Mouse (Mus musculus) forelimb bud, embryonic 11.5 days (tissue): ENCODE results near the gene Cd81.
A peak's percentile ranks its signal among the peaks of the same experiment; 100 is the strongest.

ENCODE experiments used
- DNase-seq: peaks from one replicate; pipeline ENCODE4 v3.0.0-alpha.2; 2012; ENCODE audit warnings: low read depth, low spot score

Cd81 gene

DNA sequence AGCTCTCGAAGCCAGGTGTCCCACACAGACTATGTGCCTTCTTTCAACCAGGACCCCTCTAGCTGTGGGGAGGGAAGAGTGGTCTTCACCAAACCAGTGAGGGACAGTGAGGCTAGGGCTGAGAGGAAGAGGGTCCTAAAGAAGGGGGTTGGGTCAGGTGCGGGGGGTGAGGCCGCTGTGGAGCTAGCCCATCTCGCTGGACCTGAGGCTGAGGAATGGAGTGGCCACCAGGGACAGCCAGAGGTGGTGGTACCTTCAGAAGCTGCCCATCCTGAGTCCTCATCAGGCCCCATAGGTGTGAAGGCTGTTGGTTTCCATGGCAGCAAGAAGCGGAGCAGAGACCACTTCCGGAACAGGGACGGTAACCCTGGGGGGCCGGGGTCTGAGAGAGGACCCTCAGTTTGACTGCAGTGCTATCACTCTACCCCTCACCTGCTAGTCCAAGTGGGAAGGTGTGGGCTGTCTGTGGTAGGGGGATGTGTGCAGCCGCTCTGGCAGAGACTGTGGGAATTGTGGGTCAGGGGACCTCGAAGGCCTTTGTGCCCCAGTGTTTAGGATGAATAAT lies 18.0 kb downstream of the Cd81 start:
- no peak for DNase-seq

DNA sequence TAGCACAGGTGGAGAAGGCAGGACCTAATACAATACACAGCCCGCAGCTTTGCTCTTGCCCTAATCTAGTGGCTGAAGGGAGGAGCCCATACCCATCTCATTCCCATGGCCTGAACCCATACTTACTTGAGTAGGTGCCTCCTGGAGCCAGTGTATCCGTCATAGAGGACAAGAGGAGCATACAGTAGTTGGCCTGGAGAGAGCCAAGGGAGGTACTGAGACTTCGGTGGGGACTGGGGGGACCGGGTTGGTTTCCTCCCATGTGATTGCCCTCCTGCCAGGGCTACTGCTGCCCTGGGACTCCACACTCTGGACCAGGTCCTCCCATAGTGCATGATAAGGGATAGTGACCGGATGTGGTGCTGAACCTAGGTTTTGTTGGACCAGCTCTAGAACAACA lies 20.1 kb downstream of the Cd81 start:
- DNase-seq = no peak

GRCm38 (mm10) chr7:143073086-143073485 lies 20.5 kb downstream of the Cd81 start:
- DNase-seq = peak; percentile 67

DNA sequence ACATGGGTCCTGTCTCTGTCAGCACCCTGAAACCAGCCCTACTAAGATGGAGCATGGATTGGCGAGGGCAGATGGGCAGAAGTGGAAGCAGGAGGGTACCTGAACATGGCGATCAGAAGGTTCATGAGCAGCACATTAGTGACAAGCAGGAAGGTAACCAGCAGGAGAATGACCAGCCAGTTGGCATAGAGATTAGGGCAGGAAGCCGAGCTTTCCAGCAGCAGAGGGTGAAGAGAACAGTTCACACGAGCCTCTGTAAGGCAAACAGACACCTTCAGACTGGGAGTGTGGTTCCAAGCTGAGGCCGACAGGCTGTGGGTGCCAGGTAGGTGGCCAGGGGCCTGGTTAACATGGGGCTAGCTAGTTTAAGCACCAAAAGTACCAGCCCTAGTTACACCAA lies 22.9 kb downstream of the Cd81 start:
- DNase-seq = no peak

GRCm38 (mm10) chr7:143077351-143077750 lies 24.8 kb downstream of the Cd81 start:
- DNase-seq = no peak

GRCm38 (mm10) chr7:143082024-143082423 lies 29.5 kb downstream of the Cd81 start:
- no peak for DNase-seq

DNA sequence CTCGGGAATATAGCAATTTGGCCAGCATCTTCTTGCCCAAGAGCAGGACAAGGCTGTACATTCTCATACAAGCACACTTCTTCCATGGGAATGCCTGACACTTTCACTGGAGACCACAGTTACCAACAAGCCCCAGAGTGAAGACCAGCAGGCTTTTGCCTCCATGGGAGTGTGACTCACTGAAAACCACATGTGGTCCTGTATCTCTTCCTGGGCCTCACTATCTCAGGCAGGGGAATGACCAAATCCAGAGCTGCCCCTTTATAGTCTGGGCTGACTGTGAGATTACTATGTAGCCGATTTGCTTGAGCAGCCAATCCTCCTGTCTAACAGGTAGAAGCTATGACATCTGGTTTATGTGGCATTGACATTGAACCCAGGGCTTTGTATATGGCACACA lies 31.2 kb downstream of the Cd81 start:
- DNase-seq = no peak

DNA sequence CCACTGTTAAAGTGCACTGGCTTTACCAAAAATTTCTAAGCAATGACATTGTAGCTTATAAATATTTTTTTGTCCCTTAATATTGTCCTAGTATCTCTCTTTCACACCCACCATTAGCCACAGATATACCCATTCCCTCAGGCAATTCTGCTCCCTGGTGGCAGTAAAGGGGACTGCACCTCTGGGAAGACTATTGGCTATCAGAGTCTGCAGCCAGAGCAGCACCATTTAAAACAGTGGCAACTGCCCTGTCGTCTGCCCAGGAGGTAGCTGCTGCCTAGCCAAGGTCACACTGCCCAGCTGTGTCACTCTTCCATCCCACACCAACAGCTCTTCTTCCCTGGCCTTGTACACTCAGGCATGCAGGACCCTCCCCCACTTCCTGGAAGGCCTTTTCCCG lies 33.8 kb downstream of the Cd81 start:
- DNase-seq = peak; percentile 43

GRCm38 (mm10) chr7:143087070-143087579 lies 34.6 kb downstream of the Cd81 start:
- DNase-seq = peak; percentile 75

DNA sequence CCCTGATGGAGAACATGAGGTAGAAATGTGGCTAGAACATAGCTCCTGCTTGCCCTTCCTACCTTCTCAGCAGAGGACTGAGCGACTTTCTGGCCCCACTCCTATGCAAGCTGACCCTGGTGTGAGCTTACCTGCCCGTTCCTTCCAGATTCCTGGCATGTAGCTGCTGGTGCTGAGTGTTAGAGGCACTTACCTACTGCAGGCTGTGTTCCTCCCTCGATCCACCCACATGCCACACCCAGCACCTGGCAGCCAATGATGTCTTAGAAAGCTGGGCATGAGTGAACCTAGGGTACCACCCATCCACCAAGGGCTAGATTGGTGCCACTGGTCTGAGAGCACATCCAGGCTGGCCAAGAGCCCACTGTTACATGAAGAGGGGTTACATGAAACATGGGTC lies 41.3 kb downstream of the Cd81 start:
- DNase-seq = no peak

DNA sequence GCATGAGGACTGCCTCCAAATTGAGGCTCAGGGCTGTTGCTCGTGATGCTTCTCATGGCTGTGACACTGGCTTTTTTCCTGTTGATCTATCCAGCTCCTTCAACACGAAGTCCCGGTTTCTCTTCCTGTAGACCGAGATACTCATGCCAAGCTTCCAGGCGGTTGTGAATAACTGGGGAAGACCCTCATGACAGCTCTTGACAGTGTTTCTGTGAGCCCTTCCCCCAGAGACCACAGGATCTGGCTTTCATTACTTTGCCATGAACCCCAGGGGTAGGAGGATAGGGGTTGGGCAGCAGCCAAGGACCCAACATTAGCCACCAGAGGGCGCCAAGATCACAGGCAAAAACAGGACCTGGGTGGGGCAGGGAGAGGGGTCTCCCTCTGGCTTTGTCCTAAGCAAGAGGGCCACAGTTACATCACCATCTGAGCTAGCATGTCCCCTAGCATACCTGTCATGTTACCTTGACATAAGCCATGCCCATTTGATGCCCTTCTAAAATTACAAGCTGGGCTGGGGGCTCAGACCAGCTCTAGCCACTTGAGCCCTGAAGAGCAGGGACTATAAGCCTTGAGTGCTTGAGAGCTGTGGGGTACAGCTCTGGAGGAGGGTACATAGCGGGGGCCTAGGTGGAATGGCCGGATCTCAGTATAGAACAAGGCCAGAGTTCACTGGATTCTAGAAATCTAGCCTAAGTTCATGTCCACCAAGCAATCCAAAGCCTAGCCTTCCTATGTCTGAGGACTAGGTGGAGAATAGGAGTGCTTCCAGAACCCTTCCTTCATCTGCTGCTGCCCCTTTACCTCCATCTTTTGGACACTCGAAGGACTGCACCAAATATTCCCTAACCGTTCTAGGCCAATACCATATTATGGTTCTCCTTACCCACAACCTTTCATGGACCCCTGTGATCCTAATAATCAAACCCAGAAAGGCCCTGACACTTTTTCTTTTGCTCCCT lies 42.3 kb downstream of the Cd81 start, which contains the start of gene Trpm5:
Gene Trpm5, minus strand, starts transcription at position 51 of the 962 bp plus-strand sequence.
- DNase-seq = peak; percentile 77

GRCm38 (mm10) chr7:143095554-143095907 lies 43.0 kb downstream of the Cd81 start:
- DNase-seq = no peak

DNA sequence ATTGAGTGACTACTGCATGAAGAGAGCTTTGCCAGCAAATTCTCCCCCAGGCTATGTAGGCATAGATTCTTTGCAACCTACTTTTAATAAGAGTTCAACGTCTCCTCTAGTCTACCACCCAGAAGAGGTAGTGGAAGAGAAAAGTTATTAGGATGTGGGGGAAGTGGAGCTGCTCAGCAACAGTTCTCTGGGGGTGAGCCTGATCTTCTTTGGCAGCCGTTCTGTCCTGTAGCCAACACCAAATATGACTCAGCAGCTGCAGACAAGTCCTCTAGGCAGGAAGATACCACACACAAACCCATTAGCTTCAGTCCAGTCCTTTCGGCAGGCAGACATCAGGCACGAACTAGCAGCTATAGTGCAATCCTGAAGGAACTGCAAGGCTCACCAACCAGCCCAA lies 48.2 kb downstream of the Cd81 start:
- no peak for DNase-seq

- DNase-seq = no peak
Observed at GRCm38 (mm10) chr7:143105258-143105897, 52.8 kb downstream of the Cd81 start.

DNA sequence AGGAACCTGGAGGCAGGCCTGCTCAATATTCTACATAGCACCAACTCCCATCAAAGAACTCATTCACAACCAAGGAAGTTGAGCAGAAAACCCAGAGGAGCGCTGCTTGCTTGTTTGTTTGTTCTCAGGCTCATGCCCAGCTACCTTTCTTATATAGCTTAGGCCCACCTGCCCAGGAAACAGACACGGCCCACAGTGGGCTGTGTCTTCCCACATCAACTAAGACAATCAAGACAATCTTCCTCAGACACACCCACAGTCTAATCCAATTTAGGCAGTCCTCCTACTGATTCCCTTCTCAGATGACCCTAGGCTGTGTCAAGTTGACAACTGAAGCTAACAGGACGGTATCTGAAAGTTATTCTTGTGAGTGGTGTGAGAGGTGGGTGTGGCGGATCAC lies 53.5 kb downstream of the Cd81 start, which contains the start of gene Kcnq1:
Gene Kcnq1, plus strand, starts transcription at position 301 of the 400 bp plus-strand sequence.
- no peak for DNase-seq

- DNase-seq = no peak
Observed at GRCm38 (mm10) chr7:143106672-143107465, 54.3 kb downstream of the Cd81 start.

DNA sequence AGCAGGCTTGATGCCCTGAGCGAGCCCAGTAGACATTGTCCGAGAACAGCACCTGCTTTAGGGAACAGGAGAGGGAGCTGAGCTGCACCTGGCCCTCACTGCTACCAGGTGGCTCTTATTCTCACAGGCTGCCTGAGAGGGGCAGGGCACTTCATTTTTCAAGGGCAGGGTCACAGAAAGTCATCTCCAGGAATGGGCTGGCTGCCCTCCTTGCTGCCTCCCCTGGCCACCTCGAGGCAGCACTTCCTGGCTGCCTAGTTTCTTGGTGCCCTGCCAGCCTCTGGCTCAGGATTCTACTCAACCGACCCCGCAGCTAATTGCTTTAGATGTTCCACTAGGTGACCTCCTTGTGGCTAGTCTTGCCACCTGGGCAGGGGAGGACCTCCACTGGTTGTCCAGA lies 55.7 kb downstream of the Cd81 start:
- DNase-seq = no peak

DNA sequence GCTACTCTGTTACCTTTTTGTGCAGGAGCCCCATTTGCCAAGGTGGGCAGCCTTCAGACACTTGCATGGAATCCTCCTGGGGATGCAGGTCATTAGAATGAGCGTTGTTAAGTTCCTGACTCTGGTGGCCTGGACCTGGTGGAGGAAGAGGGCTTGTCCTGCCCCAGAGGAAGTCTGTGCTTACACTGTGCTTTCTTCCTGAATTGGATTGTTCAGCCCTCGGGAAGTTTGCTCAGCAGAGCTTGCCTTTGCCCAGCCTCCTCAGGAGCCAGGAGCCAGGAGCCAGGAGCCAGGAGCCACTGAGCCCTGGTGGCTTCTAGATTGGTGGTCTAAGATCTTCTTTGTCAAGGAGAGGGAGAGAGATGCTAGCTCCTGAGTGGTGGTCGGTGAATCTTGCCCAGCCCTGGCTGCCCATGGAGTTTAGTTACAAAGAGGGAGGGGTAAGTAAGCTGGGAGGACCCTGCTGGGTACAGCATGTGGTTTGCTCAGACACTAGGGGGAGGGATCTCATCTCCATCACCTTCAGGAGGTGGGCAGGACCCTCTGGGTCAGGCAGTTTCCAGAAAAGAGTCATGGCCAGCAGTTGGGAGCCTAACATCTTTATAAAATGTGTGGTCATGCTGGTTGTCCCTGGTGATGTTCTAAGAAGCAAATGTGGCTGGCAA lies 56.6 kb downstream of the Cd81 start:
- DNase-seq = no peak

GRCm38 (mm10) chr7:143109696-143110095 lies 57.2 kb downstream of the Cd81 start:
- no peak for DNase-seq

GRCm38 (mm10) chr7:143110803-143111202 lies 58.3 kb downstream of the Cd81 start:
- no peak for DNase-seq

DNA sequence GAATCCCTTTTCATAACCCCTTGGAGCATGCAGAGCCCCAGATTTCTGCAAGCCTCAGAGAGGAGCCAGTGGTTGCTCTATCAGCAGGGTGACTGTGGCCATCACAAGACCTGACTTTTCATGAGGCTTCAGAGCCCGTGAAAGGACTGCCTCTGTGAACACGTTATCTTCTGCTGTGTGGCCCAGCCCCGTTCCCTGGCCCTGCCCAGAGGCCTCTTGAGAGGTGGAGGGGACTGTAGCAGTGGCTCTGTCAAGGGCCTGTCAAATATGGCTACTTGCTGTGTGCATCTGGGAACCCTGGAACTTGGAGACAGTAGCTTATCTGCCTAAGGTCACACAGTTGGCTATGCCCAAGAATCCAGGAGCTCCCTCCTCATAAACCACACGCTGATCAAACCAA lies 59.2 kb downstream of the Cd81 start:
- DNase-seq = no peak
